Mouse (Mus musculus) lung, postnatal 0 days (tissue): ENCODE measurements at regions not wholly inside any gene's neighbourhood (a gene's known extent, or its start where the extent isn't known, plus 50 kb on each side); places are given as distances from the start of the nearest gene placed in this dataset. TPM values are rescaled to one million over a fixed set of nuclear protein-coding genes. Genes with fewer than 3 reads are reported as not detected.
"Not testable (repeated sequence)": the region's sequence is repeated elsewhere in the genome, so short reads cannot be mapped to it uniquely, and the experiment has no call there.

Source experiments
- ATAC-seq: fragments of 200-750 bp; cut with Nextera tagmentation; 2 replicates; pipeline ENCODE4 v1.8.0; 2017; ENCODE audit warnings: moderate library complexity
- DNase-seq: peaks from one replicate; pipeline ENCODE4 v3.0.0-alpha.2; 2016; ENCODE audit warnings: low spot score
- H3K27ac ChIP-seq: fragments of 300-500 bp; sonication (generic); 2 replicates; pipeline ENCODE4 v1.5.1; 2014; ENCODE audit warnings: antibody characterized with exemption, mild to moderate bottlenecking, low read length, mixed read lengths
- H3K27me3 ChIP-seq: fragments of 300-500 bp; sonication (generic); replicated peaks from 2 replicates; pipeline ENCODE4 v1.6.1; 2014; ENCODE audit warnings: low read length, mixed read lengths; ENCODE audit not compliant: insufficient read depth
- H3K36me3 ChIP-seq: fragments of 300-500 bp; sonication (generic); 2 replicates; pipeline ENCODE4 v1.6.1; 2014; ENCODE audit warnings: low read length, mixed read lengths; ENCODE audit not compliant: insufficient read depth
- H3K4me1 ChIP-seq: fragments of 300-500 bp; sonication (generic); 2 replicates; pipeline ENCODE4 v1.6.1; 2014; ENCODE audit warnings: antibody characterized with exemption, low read depth, low read length, mixed read lengths; ENCODE audit not compliant: insufficient read depth
- H3K4me2 ChIP-seq: fragments of 300-500 bp; sonication (generic); replicated peaks from 2 replicates; pipeline ENCODE4 v1.6.1; 2014; ENCODE audit warnings: low read depth, mild to moderate bottlenecking, low read length, moderate library complexity, mixed read lengths
- H3K4me3 ChIP-seq: fragments of 300-500 bp; sonication (generic); 2 replicates; pipeline ENCODE4 v1.5.1; 2014; ENCODE audit warnings: low read depth, low read length
- H3K9ac ChIP-seq: fragments of 300-500 bp; sonication (generic); replicated peaks from 2 replicates; pipeline ENCODE4 v1.6.1; 2014; ENCODE audit warnings: low read depth, mild to moderate bottlenecking
- H3K9me3 ChIP-seq: fragments of 300-500 bp; sonication (generic); 2 replicates; pipeline ENCODE4 v1.6.1; 2016; ENCODE audit warnings: low read length, mixed read lengths
- CTCF ChIP-seq: IDR thresholded peaks from 2 replicates; pipeline ENCODE4 v1.5.1; 2016; ENCODE audit warnings: antibody characterized with exemption, mild to moderate bottlenecking
- EP300 ChIP-seq: IDR thresholded peaks from 2 replicates; pipeline ENCODE4 v1.6.1; 2016; ENCODE audit warnings: antibody characterized with exemption, mild to moderate bottlenecking, control low read depth
- WGBS: fragments of 180-500 bp; shearing (Covaris S2); extraction: QIAGEN DNeasy Blood & Tissue Kit; methylation state at CpG from one replicate; pipeline ENCODE4 v1.1.7; 2014; 5-methylcytosine and 5-hydroxymethylcytosine counted together
- microRNA counts: library from miRNA; unstranded; fragments of <30 nt; microRNA quantifications from one replicate; lab custom pipeline; 2015
- microRNA-seq: library from miRNA; unstranded; fragments of <30 nt; microRNA quantifications from one replicate; pipeline ENCODE4, GENCODE M21; 2016

GRCm38 (mm10) chr9:104403863-104404262, 66.3 kb upstream of the Acpp start:
- H3K27ac ChIP-seq = no peak overlapping the region
- TF ChIP-seq CTCF = no peak
- no peak overlapping the region for H3K4me3 ChIP-seq
- H3K4me1 ChIP-seq = no peaks in the 10 kb centered on the region
- 58% methylated on average over 1 of the region's 1 CpGs for WGBS
- no peaks in the 10 kb centered on the region for H3K36me3 ChIP-seq
- H3K9ac ChIP-seq = no peak overlapping the region
- ATAC-seq (no peak), DNase-seq (no peak)
- no peaks in the 10 kb centered on the region for H3K9me3 ChIP-seq
- H3K4me2 ChIP-seq = no peak overlapping the region
- no peaks in the 10 kb centered on the region for H3K27me3 ChIP-seq

- ATAC-seq = no peak
- TF ChIP-seq CTCF (no peak), EP300 (no peak)
- Histone ChIP-seq H3K4me3 (no peak overlapping the region), H3K27me3 (no peaks in the 10 kb centered on the region), H3K4me1 (no peaks in the 10 kb centered on the region), H3K36me3 (no peaks in the 10 kb centered on the region), H3K9ac (no peak overlapping the region), H3K9me3 (no peaks in the 10 kb centered on the region), H3K4me2 (no peak overlapping the region), H3K27ac (no peak overlapping the region)
- DNase-seq = no peak
- 53% methylated on average over 4 of the region's 4 CpGs for WGBS
Measured at GRCm38 (mm10) chr9:104401673-104402072, 64.1 kb upstream of the Acpp start.

- Histone ChIP-seq H3K9me3 (no peaks in the 10 kb centered on the region), H3K9ac (no peak overlapping the region), H3K27ac (no peak overlapping the region), H3K36me3 (no peaks in the 10 kb centered on the region), H3K4me3 (no peak overlapping the region), H3K4me2 (no peak overlapping the region), H3K4me1 (no peaks in the 10 kb centered on the region), H3K27me3 (no peaks in the 10 kb centered on the region)
- DNase-seq (no peak), ATAC-seq (no peak)
- no peak for TF ChIP-seq CTCF
- WGBS = 76% methylated on average over 1 of the region's 1 CpGs
Measured at GRCm38 (mm10) chr9:104399927-104400326, 62.4 kb upstream of the Acpp start.

- H3K9ac ChIP-seq, ATAC-seq, H3K9me3 ChIP-seq, H3K4me3 ChIP-seq, H3K27me3 ChIP-seq, H3K27ac ChIP-seq, DNase-seq, H3K36me3 ChIP-seq, H3K4me2 ChIP-seq, H3K4me1 ChIP-seq: not testable (repeated sequence)
- 66% methylated on average over 4 of the region's 4 CpGs for WGBS
Measured at GRCm38 (mm10) chr9:104398484-104398883, 60.9 kb upstream of the Acpp start.

GRCm38 (mm10) chr9:104387805-104388204, 50.3 kb upstream of the Acpp start:
- TF ChIP-seq CTCF (no peak), EP300 (no peak)
- Histone ChIP-seq H3K36me3 (no peaks in the 10 kb centered on the region), H3K4me3 (no peak overlapping the region), H3K9ac (no peak overlapping the region), H3K27me3 (no peaks in the 10 kb centered on the region), H3K27ac (no peak overlapping the region), H3K9me3 (no peaks in the 10 kb centered on the region), H3K4me1 (no peaks in the 10 kb centered on the region), H3K4me2 (no peak overlapping the region)
- DNase-seq (no peak), ATAC-seq (no peak)
- WGBS = 85% methylated on average over 7 of the region's 7 CpGs

MicroRNAs in the stretch of these regions (microRNA counts, 519-probe panel; counts per million panel counts)
- microRNA mmu-miR-2136 (lab: Ali Mortazavi, UCI) = not detected

Small RNA genes lying in the stretch of these regions (microRNA-seq; reads per million reads assigned to microRNA genes)
- gene Mir2136 = not detected
